Mouse (Mus musculus) layer of hippocampus, adult 8-10 months (tissue): ENCODE measurements at regions not wholly inside any gene's neighbourhood (a gene's known extent, or its start where the extent isn't known, plus 50 kb on each side); places are given as distances from the start of the nearest gene placed in this dataset.

ENCODE experiments used
- DNase-seq, 2 experiments: peaks; one replicate each; pipeline ENCODE4 v3.0.0; 2022; ENCODE audit warnings: low spot score in 2 of 2

DNA sequence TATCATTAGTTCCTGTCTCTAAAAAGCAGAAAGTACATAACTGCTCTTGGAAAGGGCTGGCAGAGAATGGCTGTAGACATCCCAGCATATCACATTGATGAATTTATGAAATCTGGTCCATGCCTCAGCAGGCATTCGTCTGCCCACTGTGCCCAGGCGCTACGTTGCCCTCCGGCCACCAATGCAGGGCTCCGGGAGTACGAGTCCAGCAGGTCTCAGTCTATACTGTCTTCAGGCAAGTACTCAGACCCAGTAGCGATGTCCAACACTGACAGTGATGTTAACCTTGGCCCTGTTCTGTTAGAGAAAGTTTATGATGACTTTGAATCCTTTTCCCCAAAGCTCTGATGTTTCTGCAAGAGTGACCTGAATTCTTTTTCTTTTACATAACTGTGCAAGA lies 50.5 kb upstream of the Cdkn2b start:
- DNase-seq, result no peak
